Mouse (Mus musculus) limb, embryonic 11.5 days (tissue): Measurements from ENCODE around the gene Abhd17b. TPM values are rescaled to one million over a fixed set of nuclear protein-coding genes. Genes with fewer than 3 reads are reported as not detected.

Experiments used
- ATAC-seq: fragments of 200-750 bp; cut with Nextera tagmentation; 2 replicates; pipeline ENCODE4 v1.8.0; 2017; ENCODE audit warnings: low read depth; ENCODE audit not compliant: insufficient number of reproducible peaks, low FRiP score, low TSS enrichment
- DNase-seq: peaks from one replicate; pipeline ENCODE4 v3.0.0-alpha.2; 2015; ENCODE audit warnings: low spot score
- H3K27ac ChIP-seq: fragments of 300-500 bp; sonication (generic); replicated peaks from 2 replicates; pipeline ENCODE4 v1.5.1; 2014; ENCODE audit warnings: low read depth, mild to moderate bottlenecking, low read length
- H3K27me3 ChIP-seq: fragments of 300-500 bp; sonication (generic); 2 replicates; pipeline ENCODE4 v1.6.1; 2014; ENCODE audit warnings: mild to moderate bottlenecking, low read length, mixed read lengths; ENCODE audit not compliant: control insufficient read depth, insufficient read depth
- H3K36me3 ChIP-seq: fragments of 300-500 bp; sonication (generic); 2 replicates; pipeline ENCODE4 v1.6.1; 2014; ENCODE audit warnings: mild to moderate bottlenecking, low read length, moderate library complexity, mixed read lengths; ENCODE audit not compliant: control insufficient read depth, insufficient read depth
- H3K4me1 ChIP-seq: fragments of 300-500 bp; sonication (generic); 2 replicates; pipeline ENCODE4 v1.6.1; 2014; ENCODE audit warnings: low read length, mixed read lengths; ENCODE audit not compliant: control insufficient read depth, insufficient read depth
- H3K4me2 ChIP-seq: fragments of 300-500 bp; sonication (generic); 2 replicates; pipeline ENCODE4 v1.6.1; 2014; ENCODE audit warnings: low read depth, mild to moderate bottlenecking, moderate library complexity; ENCODE audit not compliant: severe bottlenecking
- H3K4me3 ChIP-seq: fragments of 300-500 bp; sonication (generic); 2 replicates; pipeline ENCODE4 v1.5.1; 2014; ENCODE audit warnings: low read depth, low read length
- H3K9ac ChIP-seq: fragments of 300-500 bp; sonication (generic); 2 replicates; pipeline ENCODE4 v1.6.1; 2014; ENCODE audit warnings: mild to moderate bottlenecking, low read length
- H3K9me3 ChIP-seq: fragments of 300-500 bp; sonication (generic); 2 replicates; pipeline ENCODE4 v1.6.1; 2016; ENCODE audit warnings: low read length; ENCODE audit not compliant: control insufficient read depth
- WGBS: fragments of 180-500 bp; shearing (Covaris S2); extraction: QIAGEN DNeasy Blood & Tissue Kit; methylation state at CpG from one replicate; pipeline ENCODE4 v1.1.7; 2014; 5-methylcytosine and 5-hydroxymethylcytosine counted together
- polyA plus RNA-seq: library from polyadenylated mRNA; unstranded; fragments of >200 nt; fragmentation: Nextera tagmentation; extraction: Ambion mirVana; gene quantifications from 2 replicates; pipeline ENCODE4 v1.2.1, GENCODE M21; 2014

The Abhd17b gene
- polyA plus RNA-seq: 33.8 and 34.0 TPM in 2 replicates

DNA sequence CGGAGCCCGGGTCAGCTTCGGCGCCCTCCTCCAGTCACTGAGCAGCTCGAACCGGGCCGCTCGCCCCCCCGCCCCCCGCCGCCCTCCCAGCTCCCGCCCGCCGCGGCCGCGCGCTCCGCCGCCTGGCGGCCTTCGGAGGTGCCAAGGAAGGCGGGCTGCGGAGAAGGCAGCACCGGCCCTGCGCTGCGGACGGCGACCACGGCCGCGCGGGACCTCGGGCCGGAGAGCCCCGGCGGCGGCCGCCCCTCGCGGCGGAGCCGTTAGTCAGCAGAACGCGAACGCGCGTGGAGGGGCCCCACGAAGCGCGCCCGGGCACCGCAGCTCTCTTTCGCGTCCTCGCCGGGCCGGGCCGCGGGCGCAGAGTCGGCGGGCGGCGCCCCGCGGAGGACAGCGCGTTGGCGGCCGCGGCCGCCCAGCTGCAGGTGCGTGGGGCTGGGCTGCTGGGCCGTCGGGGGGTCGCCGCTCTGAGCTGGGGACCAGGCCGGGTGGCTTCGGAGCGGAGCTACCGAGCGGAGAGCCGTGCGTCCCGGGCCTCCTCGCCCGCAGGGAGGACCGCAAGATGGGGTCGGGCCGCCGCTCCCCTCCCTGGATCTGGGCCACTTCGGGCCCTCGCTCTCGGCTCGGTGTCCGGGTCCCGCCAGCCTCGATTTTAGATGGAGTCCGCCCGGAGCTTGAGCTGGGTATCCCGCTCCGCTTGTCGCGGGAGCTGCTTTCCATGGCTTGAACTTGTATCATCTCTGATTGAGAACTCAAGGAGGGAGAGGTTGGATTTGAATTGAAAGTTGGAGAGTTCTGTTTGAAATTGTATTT lies at the start of gene Abhd17b:
Abhd17b (plus strand) TSS at position 14 of the 810 bp plus-strand sequence.
- Histone ChIP-seq H3K27me3 (no peaks in the 10 kb centered on the region), H3K4me3 (peak within 1 kb of the TSS; percentile 81), H3K4me1 (peaks cover 7% of the 10 kb centered on the region; the same call in 1 of the 2 replicates), H3K9me3 (no peaks in the 10 kb centered on the region), H3K27ac (peak within 1 kb of the TSS; percentile 96), H3K4me2 (peak within 1 kb of the TSS; percentile 72), H3K36me3 (no peaks in the 10 kb centered on the region), H3K9ac (peak within 1 kb of the TSS; percentile 93)
- under 1% methylated on average over 84 of the region's 105 CpGs for WGBS
- peak; percentile 68 for ATAC-seq
- DNase-seq: peak; percentile 69

DNA sequence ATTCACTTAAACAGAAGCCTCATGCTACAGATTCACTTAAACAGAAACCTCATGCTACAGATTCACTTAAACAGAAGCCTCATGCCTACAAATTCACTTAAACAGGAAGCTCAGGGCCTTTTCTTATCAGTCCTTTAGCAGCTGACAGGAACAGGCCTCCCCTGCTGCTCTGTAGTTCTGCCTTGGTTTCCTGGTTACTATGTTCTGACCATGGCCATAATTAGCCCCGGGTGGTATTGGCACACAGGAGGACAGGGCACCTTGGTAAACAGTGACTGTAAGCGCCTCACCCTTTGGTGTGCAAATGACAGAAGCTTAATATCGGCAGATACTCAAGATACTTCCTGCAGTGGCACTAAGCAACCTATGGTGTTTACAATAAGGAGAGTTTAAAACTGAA lies 49.1 kb upstream of the Abhd17b start:
- no peak for ATAC-seq
- Histone ChIP-seq H3K9ac (no peak overlapping the region), H3K27ac (no peak overlapping the region), H3K4me2 (no peak overlapping the region), H3K36me3 (no peaks in the 10 kb centered on the region), H3K4me1 (no peaks in the 10 kb centered on the region), H3K4me3 (no peak overlapping the region), H3K9me3 (no peaks in the 10 kb centered on the region), H3K27me3 (no peaks in the 10 kb centered on the region)
- WGBS: 74% methylated on average over 3 of the region's 3 CpGs
- DNase-seq: no peak

DNA sequence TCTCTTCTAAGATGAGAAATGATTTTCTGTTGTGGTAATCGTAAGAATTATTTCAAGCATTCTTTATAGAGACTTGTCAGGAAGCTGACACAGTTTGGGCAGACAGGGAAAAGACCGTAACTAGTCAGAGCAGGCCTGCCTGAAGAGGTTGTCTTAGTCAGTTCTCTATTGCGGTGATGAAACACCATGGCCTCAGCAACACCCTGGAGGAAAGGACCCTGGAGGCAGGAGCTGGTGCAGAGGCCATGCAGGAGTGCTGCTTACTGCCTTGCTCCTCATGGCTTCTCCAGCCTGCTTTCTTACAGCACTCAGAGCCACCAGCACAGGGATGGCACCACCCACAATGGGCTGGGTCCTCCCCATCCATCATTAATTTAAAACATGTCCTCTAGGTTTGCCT lies 47.7 kb upstream of the Abhd17b start:
- Histone ChIP-seq H3K4me2 (no peak overlapping the region), H3K27me3 (no peaks in the 10 kb centered on the region), H3K36me3 (no peaks in the 10 kb centered on the region), H3K9me3 (no peaks in the 10 kb centered on the region), H3K4me3 (no peak overlapping the region), H3K9ac (no peak overlapping the region), H3K27ac (no peak overlapping the region), H3K4me1 (no peaks in the 10 kb centered on the region)
- WGBS: 88% methylated on average over 3 of the region's 3 CpGs
- DNase-seq (no peak), ATAC-seq (no peak)

DNA sequence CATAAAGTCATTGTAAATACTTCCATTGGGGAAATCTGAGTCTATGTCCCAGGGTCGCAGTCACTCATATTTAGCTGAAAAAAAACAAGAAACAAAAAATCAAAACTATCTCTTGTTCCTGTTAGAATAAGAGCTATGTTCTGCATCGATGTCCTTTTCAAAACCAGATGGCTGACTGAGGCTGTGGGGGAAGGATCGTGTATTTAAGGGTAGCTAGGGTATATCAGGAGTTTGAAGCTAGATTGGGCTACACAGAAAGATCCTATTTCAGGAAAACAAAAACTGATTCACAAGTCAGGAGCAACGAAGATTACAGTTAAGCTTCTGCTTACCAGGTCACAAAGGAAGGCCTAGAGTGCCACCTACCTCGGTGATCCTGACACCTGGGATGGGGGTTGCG lies 42.7 kb upstream of the Abhd17b start:
- Histone ChIP-seq H3K4me2 (no peak overlapping the region), H3K9me3 (no peaks in the 10 kb centered on the region), H3K27me3 (no peaks in the 10 kb centered on the region), H3K36me3 (no peaks in the 10 kb centered on the region), H3K4me1 (no peaks in the 10 kb centered on the region), H3K4me3 (no peak overlapping the region), H3K27ac (no peak overlapping the region), H3K9ac (no peak overlapping the region)
- 77% methylated on average over 6 of the region's 6 CpGs for WGBS
- ATAC-seq: no peak
- no peak for DNase-seq

DNA sequence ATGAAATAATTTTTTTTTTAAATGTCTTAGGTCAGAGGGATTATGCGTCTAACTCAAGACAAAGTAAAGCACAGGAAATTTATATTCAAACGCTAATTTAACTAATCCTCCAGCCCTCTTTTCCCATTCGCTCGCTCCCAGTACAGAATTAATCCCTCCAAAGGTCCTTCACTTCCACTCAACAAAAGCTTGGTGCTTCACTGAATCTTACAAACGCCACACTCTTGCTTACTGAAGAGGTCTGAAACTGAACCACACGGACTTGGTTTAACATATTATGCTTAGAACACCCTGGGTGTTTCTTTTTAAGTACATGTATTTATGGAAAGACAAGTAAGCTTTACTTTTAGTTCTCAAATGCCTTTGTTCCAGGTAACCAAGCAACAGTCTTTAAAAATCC lies 41.7 kb upstream of the Abhd17b start:
- 64% methylated on average over 6 of the region's 6 CpGs for WGBS
- H3K9me3 ChIP-seq: no peaks in the 10 kb centered on the region
- ATAC-seq (no peak), DNase-seq (no peak)
- H3K4me2 ChIP-seq: no peak overlapping the region
- H3K36me3 ChIP-seq: no peaks in the 10 kb centered on the region
- H3K9ac ChIP-seq: no peak overlapping the region
- H3K4me1 ChIP-seq: no peaks in the 10 kb centered on the region
- no peak overlapping the region for H3K27ac ChIP-seq
- H3K27me3 ChIP-seq: no peaks in the 10 kb centered on the region
- no peak overlapping the region for H3K4me3 ChIP-seq

DNA sequence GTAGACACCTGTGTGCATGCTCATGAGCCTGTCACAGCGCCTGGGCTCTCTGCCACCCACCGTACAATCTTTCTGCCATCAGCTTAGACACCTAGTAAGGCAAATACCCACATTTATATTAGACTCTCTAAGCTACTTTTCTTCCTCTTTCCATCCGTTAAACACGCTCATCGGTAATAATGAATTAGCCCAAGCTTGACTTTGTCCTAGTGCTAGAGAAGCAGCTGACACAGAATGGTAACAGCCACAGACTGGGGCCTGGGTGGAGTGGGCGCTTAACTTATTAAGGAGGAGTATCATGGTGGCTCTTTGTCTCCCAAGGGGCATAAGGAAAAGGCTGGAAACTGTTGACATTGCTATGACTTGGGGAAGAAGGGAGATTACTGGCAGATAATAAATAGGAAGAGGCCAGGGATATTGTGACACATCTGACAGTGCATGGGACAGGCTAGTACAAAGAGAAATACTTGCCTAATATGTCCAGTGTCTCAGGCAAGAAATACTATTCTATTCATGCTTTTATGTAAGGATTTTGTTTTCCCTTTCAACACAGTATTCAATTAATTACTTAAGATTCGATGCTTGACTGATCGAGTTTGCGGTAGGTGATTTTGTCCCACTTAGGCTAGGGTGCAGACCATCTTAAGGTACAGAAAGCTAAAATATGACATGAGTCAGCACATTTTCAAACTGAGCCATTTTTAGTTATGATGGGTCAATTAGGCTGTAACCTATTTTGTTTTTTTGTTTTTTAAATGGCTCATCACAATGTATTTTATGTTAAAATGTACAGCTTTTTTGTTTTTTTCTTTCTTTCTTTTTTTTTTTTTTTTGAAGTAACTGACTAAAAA lies 41.0 kb upstream of the Abhd17b start:
- H3K36me3 ChIP-seq: no peaks in the 10 kb centered on the region
- no peak for DNase-seq
- no peak for ATAC-seq
- H3K9ac ChIP-seq: no peak overlapping the region
- H3K4me2 ChIP-seq: no peak overlapping the region
- H3K4me3 ChIP-seq: no peak overlapping the region
- no peaks in the 10 kb centered on the region for H3K4me1 ChIP-seq
- H3K27me3 ChIP-seq: no peaks in the 10 kb centered on the region
- H3K27ac ChIP-seq: no peak overlapping the region
- no peaks in the 10 kb centered on the region for H3K9me3 ChIP-seq
- 94% methylated on average over 9 of the region's 9 CpGs for WGBS

DNA sequence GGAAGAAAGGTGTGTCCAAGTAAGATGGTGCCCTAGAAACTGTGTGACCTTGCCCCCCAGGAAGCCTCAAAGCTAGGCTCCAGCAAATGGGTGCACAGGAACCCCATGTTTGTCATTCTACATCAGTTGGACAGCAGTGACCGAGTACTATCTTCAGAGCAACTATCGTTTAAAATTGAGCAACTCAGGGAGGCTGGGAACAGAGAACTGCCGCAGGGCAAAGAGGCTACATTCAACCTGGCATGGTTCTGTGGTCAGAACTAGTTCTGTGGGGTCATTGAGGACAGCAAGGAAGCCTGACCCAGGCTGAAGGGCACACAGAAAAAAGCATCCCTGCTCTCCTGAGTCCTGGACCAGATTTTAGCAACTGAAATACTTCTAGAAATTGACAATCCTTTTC lies 37.2 kb upstream of the Abhd17b start:
- no peak overlapping the region for H3K27ac ChIP-seq
- H3K36me3 ChIP-seq: no peaks in the 10 kb centered on the region
- no peaks in the 10 kb centered on the region for H3K9me3 ChIP-seq
- no peak for ATAC-seq
- H3K9ac ChIP-seq: no peak overlapping the region
- no peak overlapping the region for H3K4me2 ChIP-seq
- no peak for DNase-seq
- 94% methylated on average over 3 of the region's 3 CpGs for WGBS
- no peaks in the 10 kb centered on the region for H3K27me3 ChIP-seq
- H3K4me3 ChIP-seq: no peak overlapping the region
- no peaks in the 10 kb centered on the region for H3K4me1 ChIP-seq

DNA sequence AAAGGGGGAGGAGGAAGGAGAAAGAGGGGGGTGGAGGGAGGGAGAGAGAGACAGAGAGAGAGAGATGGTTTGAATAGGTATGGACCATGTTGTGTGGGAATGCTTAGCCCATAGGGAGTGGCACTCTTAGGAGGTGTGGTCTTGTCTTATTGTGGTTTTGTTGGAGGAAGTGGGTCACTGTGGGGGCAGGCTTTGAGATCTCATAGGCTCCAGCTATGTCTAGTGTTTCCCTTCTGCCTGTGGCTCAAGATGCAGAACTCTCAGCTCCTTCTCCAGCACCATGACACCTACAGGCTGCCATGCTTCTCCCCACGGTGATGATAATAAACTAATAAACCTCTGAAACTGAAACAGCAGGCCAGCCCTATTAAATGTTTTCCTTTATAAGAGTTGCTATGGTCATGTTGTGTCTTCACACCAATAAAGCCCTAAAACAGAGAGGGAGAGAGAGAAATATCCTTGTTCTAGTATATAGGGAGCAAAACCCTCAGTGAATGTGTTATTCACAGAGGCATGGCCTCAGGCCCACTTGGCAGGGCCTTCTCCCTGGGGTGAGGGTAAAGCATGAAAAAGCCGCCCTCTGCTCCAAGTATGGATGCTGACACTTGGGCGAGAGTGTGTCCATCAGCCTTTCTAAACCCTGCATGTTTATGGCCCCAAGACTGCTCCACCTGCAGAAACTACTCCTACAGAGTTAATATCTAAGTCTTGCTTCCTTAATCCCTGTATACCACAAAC lies 29.4 kb upstream of the Abhd17b start:
- Histone ChIP-seq H3K27ac (no peak overlapping the region), H3K4me2 (no peak overlapping the region), H3K27me3 (no peaks in the 10 kb centered on the region), H3K9ac (no peak overlapping the region), H3K4me1 (no peaks in the 10 kb centered on the region), H3K36me3 (no peaks in the 10 kb centered on the region), H3K4me3 (no peak overlapping the region), H3K9me3 (no peaks in the 10 kb centered on the region)
- no peak for ATAC-seq
- no peak for DNase-seq
- 75% methylated on average over 3 of the region's 3 CpGs for WGBS
